Comparison of ENCODE assay signal across 14 mouse cellular contexts in genomic region chr8:128009393-128010010, GRCm38 (mm10).
DNase-seq lines count a peak whose midpoint lies in the region; ATAC-seq lines count a peak whose summit lies in the region.
"Had no signal": no experiment of that assay in that cellular context is flagged by ENCODE, and none has a peak within 500 bp of the region (broad histone marks: within the 10 kb centered on the region; RNA-seq: fewer than 3 reads in every experiment).

No protein-coding gene starts in this region.

- peak; percentile 13 for DNase-seq in embryo, embryonic 10 days (ENCODE audit: low spot score)
- DNase-seq in embryo, embryonic 9.5 days (ENCODE audit: extremely low spot score): no peak
- peak; percentile 52 for DNase-seq in 3T3-L1 (ENCODE audit: low read depth, low spot score)
- DNase-seq in forelimb bud, embryonic 11.5 days (ENCODE audit: low read depth, low spot score): peak; percentile 21
- DNase-seq in kidney, postnatal 10 days: peak; percentile 32
- no peak for DNase-seq in cerebellum, adult 8-10 months
- DNase-seq in heart, adult 18-20 months: no peak
- DNase-seq: adrenal gland, postnatal 10 days; cerebellum, adult 11-12 months; heart, adult 2 months; right cerebral cortex, postnatal 25 days; thymus, postnatal 4 days had no signal

- no peak for ATAC-seq in megakaryocyte progenitor cell, adult 5-6 weeks (replicated peaks; ENCODE audit: poor library complexity)
- ATAC-seq: intestine, embryonic 15.5 days had no signal

Comparison
In these comparisons a context has a peak if more than half of its experiments do, and no peak if none do; other contexts are left out.
1. DNase-seq: peak in embryo, embryonic 10 days (single experiment), 3T3-L1 (single experiment), forelimb bud, embryonic 11.5 days (single experiment) and kidney, postnatal 10 days (single experiment); none in embryo, embryonic 9.5 days (single experiment), cerebellum, adult 8-10 months (single experiment) and heart, adult 18-20 months (0 of 2).